ENCODE assay signal across 8 mouse cellular contexts in the genomic region with DNA sequence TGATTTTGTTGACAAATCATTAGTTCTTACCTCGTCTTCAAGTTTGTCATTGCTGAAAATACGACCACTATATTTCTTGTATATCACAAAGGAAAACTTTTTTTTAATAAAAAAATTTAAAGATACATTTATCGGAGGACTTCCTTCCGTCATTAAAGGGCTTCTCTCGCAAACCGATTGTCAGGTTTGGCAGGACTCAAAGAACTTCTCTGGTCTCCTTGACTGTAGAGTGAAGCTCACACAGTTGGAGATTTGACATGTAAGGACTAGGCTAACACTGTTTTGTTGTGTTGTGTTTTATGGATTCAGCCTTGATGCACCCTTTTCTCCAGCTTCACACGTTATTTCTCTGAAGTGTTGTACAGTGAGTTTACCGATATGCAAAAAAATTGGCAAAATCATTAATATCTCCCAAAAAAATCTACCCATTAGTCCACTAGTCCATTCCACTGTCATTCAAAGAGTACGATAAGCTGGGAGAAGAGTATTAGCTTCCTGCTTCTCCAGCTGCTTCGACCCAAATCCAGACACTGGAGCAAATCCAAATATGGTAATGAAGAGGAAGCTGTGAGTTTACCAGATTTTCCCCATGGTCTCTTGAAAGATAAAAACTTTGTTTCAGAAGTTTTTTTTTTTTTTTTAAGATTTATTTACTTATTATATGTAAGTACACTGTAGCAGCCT. TPM values are rescaled to one million over a fixed set of nuclear protein-coding genes. Genes with fewer than 3 reads are reported as not detected.
A peak's percentile ranks its signal among the peaks of the same experiment; 100 is the strongest.
DNase-seq lines count a peak whose midpoint lies in the region; ATAC-seq and TF ChIP-seq lines count a peak whose summit lies in the region.

Gene Appl1 (minus strand): TSS at position 127 of the 684 bp plus-strand sequence.

- DNase-seq in frontal cortex, adult 2 months (ENCODE audit: extremely low spot score in 1 of 2, low spot score in 1 of 2): peak in 1 of 2 experiments; percentile 16
- DNase-seq in frontal cortex, postnatal 14 days (ENCODE audit: low spot score in 2 of 2): no peak
- no peak for DNase-seq in ES-E14 (ENCODE audit: low read depth, low spot score)
- no peak for DNase-seq in heart, postnatal 4 days
- peak; percentile 51 for DNase-seq in retina, postnatal 1 day
- DNase-seq in B cell, adult 2 months: no peak

- peaks cover 0 to 4% of the 10 kb centered on the region in 2 experiments; a peak in 1 of 4 replicates for H3K4me1 ChIP-seq in ES-E14 (ENCODE audit: control insufficient read depth in 2 of 2, insufficient read depth in 2 of 2, low read length in 2 of 2, poor library complexity in 1 of 2)
- peaks cover 11% of the 10 kb centered on the region for H3K4me1 ChIP-seq in forebrain, embryonic 12.5 days
- 0 out of 2 replicates have a peak, but pooled peaks cover 7% of the 10 kb centered on the region for H3K4me1 ChIP-seq in limb, embryonic 15.5 days

- in situ Hi-C loops in ES-E14 (cut with MboI; ENCODE audit: low sequenced_read_pairs in 2 of 2, unreplicated experiment in 2 of 2): no loop called here

- no peak for ATAC-seq in forebrain, embryonic 12.5 days (ENCODE audit: low FRiP score)
- ATAC-seq in limb, embryonic 15.5 days (ENCODE audit: insufficient number of reproducible peaks, low FRiP score, low TSS enrichment, low read depth): no peak

- 56% methylated on average over 10 of the region's 10 CpGs for WGBS in forebrain, embryonic 12.5 days
- 38% methylated on average over 10 of the region's 10 CpGs for WGBS in limb, embryonic 15.5 days

- H3K9me3 ChIP-seq in ES-E14 (ENCODE audit: control insufficient read depth, insufficient read depth, low read depth, low read length): no peaks in the 10 kb centered on the region
- no peaks in the 10 kb centered on the region for H3K9me3 ChIP-seq in forebrain, embryonic 12.5 days
- H3K9me3 ChIP-seq in limb, embryonic 15.5 days: no peaks in the 10 kb centered on the region

- no peaks in the 10 kb centered on the region for H3K36me3 ChIP-seq in ES-E14 (ENCODE audit: control insufficient read depth, insufficient read depth, low read length, poor library complexity, severe bottlenecking)
- H3K36me3 ChIP-seq in forebrain, embryonic 12.5 days (replicated peaks): no peaks in the 10 kb centered on the region
- H3K36me3 ChIP-seq in limb, embryonic 15.5 days: no peaks in the 10 kb centered on the region

- peak within 1 kb of the TSS; percentile 94 for H3K9ac ChIP-seq in ES-E14 (ENCODE audit: insufficient read depth, low read depth, low read length, poor library complexity, severe bottlenecking)
- H3K9ac ChIP-seq in forebrain, embryonic 12.5 days: peak within 1 kb of the TSS; percentile 88
- peak within 1 kb of the TSS; percentile 81 for H3K9ac ChIP-seq in limb, embryonic 15.5 days

- H3K27me3 ChIP-seq in forebrain, embryonic 12.5 days: 0 out of 2 replicates have a peak, but pooled peaks cover 4% of the 10 kb centered on the region
- H3K27me3 ChIP-seq in limb, embryonic 15.5 days: no peaks in the 10 kb centered on the region

- H3K4me3 ChIP-seq in ES-E14 (ENCODE audit: insufficient read depth in 1 of 2, low read depth in 1 of 2, low read length in 2 of 2, poor library complexity in 1 of 2, severe bottlenecking in 1 of 2): peak within 1 kb of the TSS; percentile 79 to 90
- H3K4me3 ChIP-seq in forebrain, embryonic 12.5 days (replicated peaks): peak within 1 kb of the TSS; percentile 94
- H3K4me3 ChIP-seq in limb, embryonic 15.5 days: peak within 1 kb of the TSS; percentile 90

- H3K4me2 ChIP-seq in forebrain, embryonic 12.5 days: peak within 1 kb of the TSS; percentile 60
- H3K4me2 ChIP-seq in limb, embryonic 15.5 days: peak within 1 kb of the TSS; percentile 48

- peak within 1 kb of the TSS; percentile 19; the same call in 1 of the 2 replicates for H3K27ac ChIP-seq in ES-E14 (ENCODE audit: insufficient read depth, low read depth, low read length, poor library complexity, severe bottlenecking)
- peak within 1 kb of the TSS; percentile 90 for H3K27ac ChIP-seq in forebrain, embryonic 12.5 days
- peak within 1 kb of the TSS; percentile 92 for H3K27ac ChIP-seq in limb, embryonic 15.5 days

TF ChIP-seq in ES-E14, 5 proteins besides CTCF, POLR2A, EP300 and RAD21:
- TF ChIP-seq MAFK (IDR thresholded peaks at IDR 0.05; ENCODE audit: insufficient read depth, low read depth, low read length) (no peak), ZNF384 (IDR thresholded peaks at IDR 0.05; ENCODE audit: low read depth, low read length) (no peak), ZC3H11A (IDR thresholded peaks at IDR 0.05; ENCODE audit: borderline replicate concordance, low read depth, low read length) (no peak), HCFC1 (IDR thresholded peaks at IDR 0.05; ENCODE audit: borderline replicate concordance, insufficient read depth, low read length) (no peak), CHD2 (IDR thresholded peaks at IDR 0.05; ENCODE audit: low read depth, low read length) (no peak)

RNA-seq across cellular contexts. Expression of gene Appl1, which starts in this region (rescaled TPM):
- 36.1 and 37.0 TPM in 2 replicates for polyA plus RNA-seq in frontal cortex, adult 2 months (2012; rRNA removed)
- total RNA-seq in ES-E14 (2012; rRNA removed): 16.0 and 16.1 TPM in 2 replicates
- 52.0 and 54.2 TPM in 2 replicates for polyA plus RNA-seq in forebrain, embryonic 12.5 days (2016; fragmentation: Nextera tagmentation; extraction: Ambion mirVana)
- total RNA-seq in heart, postnatal 4 days (2021): 10 to 100 TPM; 26.9 to 28.9 TPM
- 44.1 and 58.6 TPM in 2 replicates for polyA plus RNA-seq in limb, embryonic 15.5 days (2015; fragmentation: Nextera tagmentation; extraction: Ambion mirVana)

Comparison
In these comparisons a context has a peak if more than half of its experiments do, and no peak if none do; other contexts are left out.
1. H3K27ac ChIP-seq: peak in every context shown above with its lines; median percentile 92 in limb, embryonic 15.5 days; 90 in forebrain, embryonic 12.5 days; 19 in ES-E14.